Comparison of ENCODE assay signal across 30 mouse cellular contexts in the genomic region with DNA sequence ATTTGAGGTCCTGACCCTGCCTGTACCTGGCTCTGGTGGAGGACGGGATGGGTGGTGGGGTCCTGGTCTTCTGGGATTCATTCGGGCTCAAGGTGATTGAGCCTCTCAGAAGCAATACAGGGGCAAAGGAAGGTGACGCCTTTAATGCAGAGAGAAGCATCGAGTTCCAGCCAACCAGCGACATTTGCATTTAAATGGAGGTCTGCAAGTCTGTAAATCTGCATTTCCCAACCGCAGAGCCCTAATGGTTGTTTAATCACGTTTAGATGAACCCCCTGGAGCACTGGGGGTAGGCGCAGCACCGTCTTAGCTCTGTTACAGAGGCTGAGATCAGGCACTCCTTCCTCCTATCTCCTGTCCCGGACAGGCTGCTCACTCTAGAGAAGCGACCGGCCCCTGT. TPM values are rescaled to one million over a fixed set of nuclear protein-coding genes. Genes with fewer than 3 reads are reported as not detected.
DNase-seq lines count a peak whose midpoint lies in the region; ATAC-seq and TF ChIP-seq lines count a peak whose summit lies in the region.
"Had no signal": no experiment of that assay in that cellular context is flagged by ENCODE, and none has a peak within 500 bp of the region (broad histone marks: within the 10 kb centered on the region; RNA-seq: fewer than 3 reads in every experiment).

No protein-coding gene starts in this region.

- no peaks in the 10 kb centered on the region for H3K36me3 ChIP-seq in midbrain, embryonic 12.5 days
- H3K36me3 ChIP-seq in midbrain, embryonic 16.5 days (ENCODE audit: control insufficient read depth, insufficient read depth, low read length), result no peaks in the 10 kb centered on the region
- H3K36me3 ChIP-seq in E14TG2a.4 (ENCODE audit: insufficient read depth, low read length), result no peaks in the 10 kb centered on the region
- no peaks in the 10 kb centered on the region for H3K36me3 ChIP-seq in ES-Bruce4 (ENCODE audit: control insufficient read depth, insufficient read depth, low read length, poor library complexity, severe bottlenecking)
- no peaks in the 10 kb centered on the region for H3K36me3 ChIP-seq in forebrain, embryonic 13.5 days (ENCODE audit: poor library complexity, severe bottlenecking)
- no peaks in the 10 kb centered on the region for H3K36me3 ChIP-seq in kidney, embryonic 14.5 days (ENCODE audit: control insufficient read depth, insufficient read depth, low read length)
- H3K36me3 ChIP-seq: embryonic facial prominence, embryonic 13.5 days; heart, embryonic 13.5 days; limb, embryonic 13.5 days; liver, embryonic 12.5 days; stomach, embryonic 15.5 days had no signal

- H3K4me1 ChIP-seq in midbrain, embryonic 12.5 days, result peaks cover 19% of the 10 kb centered on the region
- peaks cover 16% of the 10 kb centered on the region for H3K4me1 ChIP-seq in midbrain, embryonic 16.5 days (ENCODE audit: control insufficient read depth, insufficient read depth, low read length)
- peaks cover 75% of the 10 kb centered on the region for H3K4me1 ChIP-seq in E14TG2a.4 (replicated peaks; ENCODE audit: low read depth, low read length)
- peaks cover 13% of the 10 kb centered on the region for H3K4me1 ChIP-seq in ES-Bruce4 (ENCODE audit: control insufficient read depth, insufficient read depth, low read length)
- H3K4me1 ChIP-seq in forebrain, embryonic 13.5 days, result peaks cover 36% of the 10 kb centered on the region
- H3K4me1 ChIP-seq in kidney, embryonic 14.5 days (ENCODE audit: control insufficient read depth, insufficient read depth, low read length), result no peaks in the 10 kb centered on the region
- H3K4me1 ChIP-seq: limb, embryonic 13.5 days; liver, embryonic 12.5 days had no signal

- no peak overlapping the region; the same call in 1 of the 2 replicates for H3K27ac ChIP-seq in midbrain, embryonic 12.5 days (replicated peaks)
- H3K27ac ChIP-seq in midbrain, embryonic 16.5 days (ENCODE audit: low read length), result no peak overlapping the region
- no peak overlapping the region for H3K27ac ChIP-seq in ES-Bruce4 (ENCODE audit: insufficient read depth, low read length)
- H3K27ac ChIP-seq in forebrain, embryonic 13.5 days, result no peak overlapping the region
- no peak overlapping the region for H3K27ac ChIP-seq in kidney, embryonic 14.5 days (ENCODE audit: low read depth, low read length)
- H3K27ac ChIP-seq: embryonic facial prominence, embryonic 13.5 days; heart, embryonic 13.5 days; kidney, postnatal 0 days; limb, embryonic 13.5 days; liver, embryonic 12.5 days; stomach, embryonic 15.5 days had no signal

- H3K9ac ChIP-seq in midbrain, embryonic 12.5 days (replicated peaks), result no peak overlapping the region
- H3K9ac ChIP-seq in midbrain, embryonic 16.5 days (ENCODE audit: low read depth, low read length), result no peak overlapping the region
- H3K9ac ChIP-seq in ES-Bruce4 (ENCODE audit: low read depth, poor library complexity, severe bottlenecking), result no peak overlapping the region
- H3K9ac ChIP-seq in forebrain, embryonic 13.5 days, result peak overlapping the region; percentile 12; the same call in 1 of the 2 replicates
- H3K9ac ChIP-seq in kidney, embryonic 14.5 days (ENCODE audit: low read depth, low read length), result no peak overlapping the region
- H3K9ac ChIP-seq: embryonic facial prominence, embryonic 13.5 days; heart, embryonic 13.5 days; limb, embryonic 13.5 days; liver, embryonic 12.5 days; stomach, embryonic 15.5 days had no signal

- no peak for TF ChIP-seq CTCF in E14TG2a.4 (conservative IDR thresholded peaks at IDR 0.05; ENCODE audit: low read length)
- TF ChIP-seq CTCF in ES-Bruce4 (IDR thresholded peaks at IDR 0.05; ENCODE audit: low read depth, low read length), result no peak

- peaks cover 55% of the 10 kb centered on the region for H3K27me3 ChIP-seq in midbrain, embryonic 12.5 days
- no peaks in the 10 kb centered on the region for H3K27me3 ChIP-seq in midbrain, embryonic 16.5 days (ENCODE audit: control insufficient read depth, insufficient read depth, low read depth, low read length)
- peaks cover 58% of the 10 kb centered on the region for H3K27me3 ChIP-seq in E14TG2a.4 (ENCODE audit: insufficient read depth, low read length)
- no peaks in the 10 kb centered on the region for H3K27me3 ChIP-seq in ES-Bruce4 (ENCODE audit: control insufficient read depth, insufficient read depth, low read length, poor library complexity, severe bottlenecking)
- peaks cover 33% of the 10 kb centered on the region for H3K27me3 ChIP-seq in forebrain, embryonic 13.5 days
- H3K27me3 ChIP-seq in kidney, embryonic 14.5 days (ENCODE audit: control insufficient read depth, insufficient read depth, low read length), result peaks cover 22% of the 10 kb centered on the region; the same call in 1 of the 2 replicates

- ATAC-seq in midbrain, embryonic 12.5 days (ENCODE audit: low FRiP score, low read depth), result no peak
- no peak for ATAC-seq in midbrain, embryonic 16.5 days
- no peak for ATAC-seq in forebrain, embryonic 13.5 days
- no peak for ATAC-seq in kidney, embryonic 14.5 days (ENCODE audit: low FRiP score, low TSS enrichment)
- ATAC-seq: activated CD4-positive, CD25-positive, alpha-beta regulatory T cell, adult 4 months; intestine, postnatal 0 days; liver, embryonic 12.5 days had no signal

- H3K9me3 ChIP-seq in midbrain, embryonic 12.5 days, result no peaks in the 10 kb centered on the region
- no peaks in the 10 kb centered on the region for H3K9me3 ChIP-seq in midbrain, embryonic 16.5 days (replicated peaks; ENCODE audit: control insufficient read depth, low read length, poor library complexity, severe bottlenecking)
- H3K9me3 ChIP-seq in E14TG2a.4 (ENCODE audit: low read length), result peaks cover 16% of the 10 kb centered on the region
- peaks cover 5% of the 10 kb centered on the region for H3K9me3 ChIP-seq in ES-Bruce4 (replicated peaks; ENCODE audit: control insufficient read depth, insufficient read depth, low read length, poor library complexity, severe bottlenecking)
- H3K9me3 ChIP-seq in forebrain, embryonic 13.5 days (replicated peaks), result no peaks in the 10 kb centered on the region
- no peaks in the 10 kb centered on the region for H3K9me3 ChIP-seq in kidney, embryonic 14.5 days (ENCODE audit: control insufficient read depth, low read length)
- H3K9me3 ChIP-seq: embryonic facial prominence, embryonic 13.5 days; stomach, embryonic 15.5 days had no signal

- no peak for TF ChIP-seq POLR2A in ES-Bruce4 (IDR thresholded peaks at IDR 0.05; ENCODE audit: insufficient read depth, low read length)

- no peak overlapping the region for H3K4me3 ChIP-seq in midbrain, embryonic 12.5 days
- no peak overlapping the region for H3K4me3 ChIP-seq in midbrain, embryonic 16.5 days (ENCODE audit: low read depth, low read length)
- H3K4me3 ChIP-seq in E14TG2a.4 (replicated peaks; ENCODE audit: low read length) (peak overlapping the region; percentile 76), ES-Bruce4 (ENCODE audit: low read depth, low read length) (no peak overlapping the region)
- no peak overlapping the region for H3K4me3 ChIP-seq in forebrain, embryonic 13.5 days
- H3K4me3 ChIP-seq in kidney, embryonic 14.5 days (ENCODE audit: low read length), result no peak overlapping the region
- H3K4me3 ChIP-seq: embryonic facial prominence, embryonic 13.5 days; erythroblast, embryonic 14.5 days; heart, embryonic 13.5 days; limb, embryonic 13.5 days; liver, embryonic 12.5 days; stomach, embryonic 15.5 days had no signal

- TF ChIP-seq EP300 in ES-Bruce4 (IDR thresholded peaks at IDR 0.05; ENCODE audit: insufficient read depth, low read depth, low read length), result peak; percentile 75

- 10% methylated on average over 12 of the region's 12 CpGs for WGBS in midbrain, embryonic 12.5 days
- WGBS in midbrain, embryonic 16.5 days, result 6% methylated on average over 12 of the region's 12 CpGs
- WGBS in forebrain, embryonic 13.5 days, result 6% methylated on average over 12 of the region's 12 CpGs
- WGBS in kidney, embryonic 14.5 days, result 10% methylated on average over 12 of the region's 12 CpGs

- H3K4me2 ChIP-seq in midbrain, embryonic 12.5 days (replicated peaks), result 0 out of 2 replicates have a peak overlapping the region, but pooled peaks have one; percentile 5
- H3K4me2 ChIP-seq in midbrain, embryonic 16.5 days (ENCODE audit: low read length), result no peak overlapping the region
- peak overlapping the region; percentile 14; the same call in 1 of the 2 replicates for H3K4me2 ChIP-seq in forebrain, embryonic 13.5 days
- no peak overlapping the region for H3K4me2 ChIP-seq in kidney, embryonic 14.5 days (replicated peaks; ENCODE audit: low read depth, low read length)
- H3K4me2 ChIP-seq: embryonic facial prominence, embryonic 13.5 days; heart, embryonic 13.5 days; limb, embryonic 13.5 days; liver, embryonic 12.5 days; stomach, embryonic 15.5 days had no signal

- DNase-seq in cerebellum, postnatal 10 days, result no peak
- no peak for DNase-seq in T-cell, adult 2 months (ENCODE audit: low spot score)
- DNase-seq: adrenal gland, adult 8-10 months; cerebellum, adult 18-20 months; cerebellum, postnatal 25 days; embryo, embryonic 11 days; gastrocnemius, postnatal 14 days; heart, adult 11 months; heart, postnatal 14 days; layer of hippocampus, adult 9-11 months; lung, adult 18-20 months; lung, postnatal 10 days; right cerebral cortex, adult 18-20 months; right cerebral cortex, postnatal 4 days; thymus, postnatal 25 days had no signal

RNA-seq across cellular contexts. Expression of a gene that starts 34.2 kb away (rescaled TPM):
- polyA plus RNA-seq in midbrain, embryonic 12.5 days (2016; fragmentation: Nextera tagmentation; extraction: Ambion mirVana), result 0.28 and 0.41 TPM in 2 replicates
- 0.34 and 0.39 TPM in 2 replicates for polyA plus RNA-seq in midbrain, embryonic 16.5 days (2015; fragmentation: Nextera tagmentation; extraction: Ambion mirVana)
- polyA plus RNA-seq in ES-Bruce4 (2011; ENCODE audit: insufficient read depth, insufficient read length, low read depth, missing spikeins), result 1.3 and 1.6 TPM in 2 replicates
- 0.33 and 0.34 TPM in 2 replicates for polyA plus RNA-seq in forebrain, embryonic 13.5 days (2015; fragmentation: Nextera tagmentation; extraction: Ambion mirVana)
- polyA plus RNA-seq in kidney, embryonic 14.5 days (2014; fragmentation: Nextera tagmentation; extraction: Ambion mirVana), result 2.0 and 4.1 TPM in 2 replicates
- polyA plus RNA-seq: activated CD4-positive, CD25-positive, alpha-beta regulatory T cell, adult 4 months; erythroblast, embryonic 14.5 days had no signal

Comparison
In these comparisons a context has a peak if more than half of its experiments do, and no peak if none do; other contexts are left out.
1. H3K4me2 ChIP-seq: peak in midbrain, embryonic 12.5 days (single experiment) and forebrain, embryonic 13.5 days (single experiment); none in midbrain, embryonic 16.5 days (single experiment) and kidney, embryonic 14.5 days (single experiment).